Mouse (Mus musculus): ENCODE data around the gene Arpc2.
A peak's percentile ranks its signal among the peaks of the same experiment; 100 is the strongest.

Gene Arpc2

GRCm38 (mm10) chr1:74298157-74298750 lies 62.4 kb downstream of the Arpc2 start:
- no peak for ATAC-seq (ENCODE audit: insufficient number of reproducible peaks, low FRiP score, low TSS enrichment)

GRCm38 (mm10) chr1:74298996-74299395 lies 63.1 kb downstream of the Arpc2 start:
- ATAC-seq (ENCODE audit: insufficient number of reproducible peaks, low FRiP score, low TSS enrichment), result no peak

GRCm38 (mm10) chr1:74300347-74301110 lies 64.6 kb downstream of the Arpc2 start:
- no peak for ATAC-seq (ENCODE audit: insufficient number of reproducible peaks, low FRiP score, low TSS enrichment)

- ATAC-seq (ENCODE audit: insufficient number of reproducible peaks, low FRiP score, low TSS enrichment), result no peak
These were observed 66.3 kb downstream of the Arpc2 start for GRCm38 (mm10) chr1:74302229-74302628.

GRCm38 (mm10) chr1:74302835-74303234 lies 67.0 kb downstream of the Arpc2 start:
- ATAC-seq (ENCODE audit: insufficient number of reproducible peaks, low FRiP score, low TSS enrichment), result no peak

GRCm38 (mm10) chr1:74303509-74304338 lies 67.8 kb downstream of the Arpc2 start:
- peak; percentile 69 for ATAC-seq (ENCODE audit: insufficient number of reproducible peaks, low FRiP score, low TSS enrichment)

- ATAC-seq (ENCODE audit: insufficient number of reproducible peaks, low FRiP score, low TSS enrichment), result no peak
These were observed 68.5 kb downstream of the Arpc2 start for GRCm38 (mm10) chr1:74304339-74304790.

GRCm38 (mm10) chr1:74304946-74305345 lies 69.1 kb downstream of the Arpc2 start:
- no peak for ATAC-seq (ENCODE audit: insufficient number of reproducible peaks, low FRiP score, low TSS enrichment)

- no peak for ATAC-seq (ENCODE audit: insufficient number of reproducible peaks, low FRiP score, low TSS enrichment)
These were observed 69.6 kb downstream of the Arpc2 start, which contains the start of gene Tmbim1 for GRCm38 (mm10) chr1:74305522-74305921. Tmbim1 (minus strand) TSS chr1:74305622.

GRCm38 (mm10) chr1:74307146-74307545 lies 71.3 kb downstream of the Arpc2 start:
- no peak for ATAC-seq (ENCODE audit: insufficient number of reproducible peaks, low FRiP score, low TSS enrichment)

GRCm38 (mm10) chr1:74308001-74308964 lies 72.4 kb downstream of the Arpc2 start:
- ATAC-seq (ENCODE audit: insufficient number of reproducible peaks, low FRiP score, low TSS enrichment), result no peak

GRCm38 (mm10) chr1:74309767-74310166 lies 73.9 kb downstream of the Arpc2 start:
- ATAC-seq (ENCODE audit: insufficient number of reproducible peaks, low FRiP score, low TSS enrichment), result no peak

GRCm38 (mm10) chr1:74313049-74313692 lies 77.3 kb downstream of the Arpc2 start:
- peak; percentile 72 for ATAC-seq (ENCODE audit: insufficient number of reproducible peaks, low FRiP score, low TSS enrichment)

- no peak for ATAC-seq (ENCODE audit: insufficient number of reproducible peaks, low FRiP score, low TSS enrichment)
These were observed 78.9 kb downstream of the Arpc2 start for GRCm38 (mm10) chr1:74314796-74315195.

GRCm38 (mm10) chr1:74316114-74316827 lies 80.4 kb downstream of the Arpc2 start:
- ATAC-seq (ENCODE audit: insufficient number of reproducible peaks, low FRiP score, low TSS enrichment), result no peak

All from cerebellum, adult (tissue).